Mouse (Mus musculus): ENCODE measurements at regions not wholly inside any gene's neighbourhood (a gene's known extent, or its start where the extent isn't known, plus 50 kb on each side); places are given as distances from the start of the nearest gene placed in this dataset.

DNA sequence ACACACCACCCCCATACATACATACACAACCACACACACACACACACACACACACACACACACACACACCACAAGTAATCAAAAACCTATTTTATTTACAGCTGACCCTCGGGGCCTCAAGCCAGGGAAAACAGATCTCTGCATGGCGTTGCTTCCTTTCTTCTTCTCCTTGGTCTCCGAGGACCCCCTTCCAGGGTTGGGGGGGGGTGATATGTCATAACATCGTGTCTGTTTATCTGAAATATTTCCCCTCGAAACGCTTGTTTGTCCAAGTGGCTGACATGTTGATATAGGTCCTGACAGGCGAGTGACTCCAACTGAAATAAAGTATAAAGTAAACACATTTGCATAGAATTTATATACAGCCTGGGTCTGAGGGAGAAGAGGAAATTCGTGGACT lies 100.4 kb upstream of the Tbx3 start:
- H3K79me3 ChIP-seq (ENCODE audit: low read depth) = no peaks in the 10 kb centered on the region
- no peak overlapping the region for H3ac ChIP-seq (ENCODE audit: control insufficient read depth, insufficient read length, low read depth)
- no peaks in the 10 kb centered on the region for H3K79me2 ChIP-seq (ENCODE audit: control insufficient read depth, insufficient read depth)
- no peaks in the 10 kb centered on the region for H3K36me3 ChIP-seq (ENCODE audit: control insufficient read depth, insufficient read depth)
- H3K27me3 ChIP-seq (ENCODE audit: control insufficient read depth, insufficient read depth, insufficient read length) = no peaks in the 10 kb centered on the region
- no peak overlapping the region for H3K4me3 ChIP-seq (ENCODE audit: insufficient read depth, poor library complexity, severe bottlenecking)
- no peak for TF ChIP-seq USF1 (IDR thresholded peaks at IDR 0.05; ENCODE audit: low read depth)
- no peak for TF ChIP-seq MYOG (IDR thresholded peaks at IDR 0.05; ENCODE audit: control insufficient read depth, extremely low read depth, insufficient read length)
- TF ChIP-seq CEBPB (IDR thresholded peaks at IDR 0.05; ENCODE audit: low read depth) = no peak
- no peak for TF ChIP-seq FOSL1 (IDR thresholded peaks at IDR 0.05; ENCODE audit: insufficient read depth, low read length, poor library complexity, severe bottlenecking)
- no peak for TF ChIP-seq MYOD1 (IDR thresholded peaks at IDR 0.05; ENCODE audit: control insufficient read depth, insufficient read length, low read depth)
- TF ChIP-seq MAX (IDR thresholded peaks at IDR 0.05) = no peak
- no peak for TF ChIP-seq CTCF (IDR thresholded peaks at IDR 0.05; ENCODE audit: control insufficient read depth, insufficient read depth, insufficient read length)

DNA sequence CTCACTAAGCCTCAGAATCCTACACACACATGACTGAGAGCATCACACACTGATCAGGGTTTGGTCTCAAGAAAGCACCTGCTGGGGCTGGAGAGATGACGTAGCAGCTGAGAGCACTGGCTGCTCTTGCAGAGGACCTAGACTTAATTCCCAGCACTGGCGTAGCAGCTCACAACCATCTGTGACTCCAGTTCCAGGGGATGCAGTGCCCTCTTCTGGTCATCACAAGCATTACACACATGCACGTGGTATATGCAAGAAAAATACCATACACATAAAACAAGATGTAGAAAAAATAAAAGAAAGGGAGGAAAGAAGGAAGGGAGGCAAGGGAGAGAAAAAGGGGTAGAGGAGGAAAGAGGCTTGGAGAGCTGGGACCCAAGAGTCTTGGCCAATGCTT lies 98.8 kb upstream of the Tbx3 start:
- no peak overlapping the region for H3K4me3 ChIP-seq (ENCODE audit: insufficient read depth, poor library complexity, severe bottlenecking)
- H3K27me3 ChIP-seq (ENCODE audit: control insufficient read depth, insufficient read depth, insufficient read length) = no peaks in the 10 kb centered on the region
- H3K79me3 ChIP-seq (ENCODE audit: low read depth) = no peaks in the 10 kb centered on the region
- no peak for TF ChIP-seq MYOG (IDR thresholded peaks at IDR 0.05; ENCODE audit: control insufficient read depth, extremely low read depth, insufficient read length)
- TF ChIP-seq USF1 (IDR thresholded peaks at IDR 0.05; ENCODE audit: low read depth) = no peak
- TF ChIP-seq MYOD1 (IDR thresholded peaks at IDR 0.05; ENCODE audit: control insufficient read depth, insufficient read length, low read depth) = no peak
- TF ChIP-seq CTCF (IDR thresholded peaks at IDR 0.05; ENCODE audit: control insufficient read depth, insufficient read depth, insufficient read length) = no peak
- TF ChIP-seq CEBPB (IDR thresholded peaks at IDR 0.05; ENCODE audit: low read depth) = no peak
- TF ChIP-seq FOSL1 (IDR thresholded peaks at IDR 0.05; ENCODE audit: insufficient read depth, low read length, poor library complexity, severe bottlenecking) = no peak
- no peak for TF ChIP-seq MAX (IDR thresholded peaks at IDR 0.05)
- H3K79me2 ChIP-seq (ENCODE audit: control insufficient read depth, insufficient read depth) = no peaks in the 10 kb centered on the region
- H3K36me3 ChIP-seq (ENCODE audit: control insufficient read depth, insufficient read depth) = no peaks in the 10 kb centered on the region
- H3ac ChIP-seq (ENCODE audit: control insufficient read depth, insufficient read length, low read depth) = no peak overlapping the region

DNA sequence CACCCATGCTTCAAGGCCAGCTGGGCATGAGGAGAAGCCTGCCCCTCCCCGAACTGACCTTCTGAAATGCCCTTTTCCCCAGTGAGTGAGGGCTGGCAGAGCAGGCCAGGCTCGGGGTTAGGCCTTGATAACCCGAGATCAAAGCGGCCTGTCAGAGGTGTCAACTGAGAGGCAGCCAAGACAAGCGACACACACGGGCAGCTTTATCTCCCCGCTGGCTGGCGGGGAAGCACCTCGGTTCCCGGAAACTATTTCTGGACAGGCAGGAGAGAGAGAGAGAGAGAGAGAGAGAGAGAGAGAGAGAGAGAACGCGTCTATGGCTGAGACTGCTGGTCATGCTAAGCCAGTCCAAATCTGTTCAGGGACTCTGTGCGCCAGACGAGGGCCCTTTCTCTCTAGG lies 95.3 kb upstream of the Tbx3 start:
- Histone ChIP-seq H3K79me2 (ENCODE audit: control insufficient read depth, insufficient read depth) (no peaks in the 10 kb centered on the region), H3ac (ENCODE audit: control insufficient read depth, insufficient read length, low read depth) (no peak overlapping the region), H3K36me3 (ENCODE audit: control insufficient read depth, insufficient read depth) (no peaks in the 10 kb centered on the region), H3K79me3 (ENCODE audit: low read depth) (no peaks in the 10 kb centered on the region), H3K27me3 (ENCODE audit: control insufficient read depth, insufficient read depth, insufficient read length) (no peaks in the 10 kb centered on the region), H3K4me3 (ENCODE audit: insufficient read depth, poor library complexity, severe bottlenecking) (no peak overlapping the region)
- TF ChIP-seq MAX (IDR thresholded peaks at IDR 0.05) = no peak
- no peak for TF ChIP-seq MYOD1 (IDR thresholded peaks at IDR 0.05; ENCODE audit: control insufficient read depth, insufficient read length, low read depth)
- no peak for TF ChIP-seq CEBPB (IDR thresholded peaks at IDR 0.05; ENCODE audit: low read depth)
- no peak for TF ChIP-seq CTCF (IDR thresholded peaks at IDR 0.05; ENCODE audit: control insufficient read depth, insufficient read depth, insufficient read length)

DNA sequence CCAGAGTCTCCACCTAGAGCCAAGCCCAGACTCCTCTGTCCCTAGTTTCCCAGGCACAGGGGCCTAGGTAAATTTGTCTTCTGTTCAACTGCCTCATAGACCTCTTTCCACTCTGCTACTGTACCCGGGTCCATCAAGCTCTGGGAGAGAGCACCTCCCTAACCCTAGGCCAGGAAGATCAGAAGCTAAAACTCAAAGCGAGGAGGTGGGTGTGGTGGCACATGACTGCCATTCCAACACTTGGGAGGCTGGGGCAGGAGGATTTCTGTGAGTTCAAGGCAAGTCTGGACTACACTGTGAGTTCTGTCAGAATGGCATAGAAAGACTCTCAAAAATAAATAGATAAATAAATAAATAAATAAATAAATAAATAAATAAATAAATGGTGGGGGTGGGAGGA lies 91.2 kb upstream of the Tbx3 start:
- no peaks in the 10 kb centered on the region for H3K36me3 ChIP-seq (ENCODE audit: control insufficient read depth, insufficient read depth)
- H3K79me2 ChIP-seq (ENCODE audit: control insufficient read depth, insufficient read depth) = no peaks in the 10 kb centered on the region
- H3K27me3 ChIP-seq (ENCODE audit: control insufficient read depth, insufficient read depth, insufficient read length) = no peaks in the 10 kb centered on the region
- no peak for TF ChIP-seq MYOD1 (IDR thresholded peaks at IDR 0.05; ENCODE audit: control insufficient read depth, insufficient read length, low read depth)
- TF ChIP-seq USF1 (IDR thresholded peaks at IDR 0.05; ENCODE audit: low read depth) = no peak
- TF ChIP-seq CEBPB (IDR thresholded peaks at IDR 0.05; ENCODE audit: low read depth) = no peak
- no peak for TF ChIP-seq CTCF (IDR thresholded peaks at IDR 0.05; ENCODE audit: control insufficient read depth, insufficient read depth, insufficient read length)
- TF ChIP-seq MAX (IDR thresholded peaks at IDR 0.05) = no peak
- TF ChIP-seq MYOG (IDR thresholded peaks at IDR 0.05; ENCODE audit: control insufficient read depth, extremely low read depth, insufficient read length) = no peak
- no peak for TF ChIP-seq FOSL1 (IDR thresholded peaks at IDR 0.05; ENCODE audit: insufficient read depth, low read length, poor library complexity, severe bottlenecking)
- H3ac ChIP-seq (ENCODE audit: control insufficient read depth, insufficient read length, low read depth) = no peak overlapping the region
- H3K79me3 ChIP-seq (ENCODE audit: low read depth) = no peaks in the 10 kb centered on the region
- no peak overlapping the region for H3K4me3 ChIP-seq (ENCODE audit: insufficient read depth, poor library complexity, severe bottlenecking)

DNA sequence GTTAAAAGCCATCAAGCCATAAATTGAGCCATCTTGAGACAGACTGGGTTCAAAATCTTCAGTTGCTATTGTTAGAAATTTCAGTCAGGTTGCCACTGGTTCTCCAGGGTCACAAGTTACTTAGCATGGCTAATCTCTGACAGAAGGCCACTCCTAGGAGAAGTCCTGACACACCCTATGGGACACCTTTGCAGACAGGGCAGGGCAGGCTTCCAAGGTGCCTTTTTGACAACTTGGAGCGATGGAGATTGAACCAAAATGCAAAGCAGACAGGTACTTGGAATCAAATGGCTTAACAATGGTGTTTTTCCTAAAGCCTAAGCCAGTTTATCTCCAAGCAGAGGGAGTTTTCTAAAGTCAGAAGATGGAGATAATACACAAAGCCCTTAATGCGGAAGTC lies 90.7 kb upstream of the Tbx3 start:
- Histone ChIP-seq H3K79me2 (ENCODE audit: control insufficient read depth, insufficient read depth) (no peaks in the 10 kb centered on the region), H3K27me3 (ENCODE audit: control insufficient read depth, insufficient read depth, insufficient read length) (no peaks in the 10 kb centered on the region), H3K4me3 (ENCODE audit: insufficient read depth, poor library complexity, severe bottlenecking) (no peak overlapping the region), H3ac (ENCODE audit: control insufficient read depth, insufficient read length, low read depth) (no peak overlapping the region), H3K79me3 (ENCODE audit: low read depth) (no peaks in the 10 kb centered on the region), H3K36me3 (ENCODE audit: control insufficient read depth, insufficient read depth) (no peaks in the 10 kb centered on the region)
- TF ChIP-seq MYOG (IDR thresholded peaks at IDR 0.05; ENCODE audit: control insufficient read depth, extremely low read depth, insufficient read length) (no peak), FOSL1 (IDR thresholded peaks at IDR 0.05; ENCODE audit: insufficient read depth, low read length, poor library complexity, severe bottlenecking) (no peak), MYOD1 (IDR thresholded peaks at IDR 0.05; ENCODE audit: control insufficient read depth, insufficient read length, low read depth) (no peak), MAX (IDR thresholded peaks at IDR 0.05) (no peak), CTCF (IDR thresholded peaks at IDR 0.05; ENCODE audit: control insufficient read depth, insufficient read depth, insufficient read length) (no peak)

DNA sequence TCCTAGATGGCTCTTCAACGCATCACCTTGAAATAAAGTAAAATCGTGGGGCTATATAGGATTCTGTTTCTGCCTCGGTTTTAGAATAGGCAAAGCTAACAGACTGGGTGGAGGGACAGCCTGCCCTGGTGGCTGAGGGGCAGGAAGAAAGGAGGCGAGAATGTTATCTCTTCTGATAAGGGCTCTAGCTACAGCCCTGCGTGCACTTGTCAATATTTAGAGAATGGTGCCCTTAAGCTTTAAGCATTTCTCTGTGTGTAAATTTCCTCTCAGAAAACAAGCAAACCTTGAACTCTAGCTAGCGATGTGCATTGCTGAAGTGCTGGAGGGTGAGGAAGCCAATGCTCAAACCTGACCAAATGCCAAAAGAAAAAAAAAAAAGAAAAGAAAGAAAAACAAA lies 90.1 kb upstream of the Tbx3 start:
- TF ChIP-seq FOSL1 (IDR thresholded peaks at IDR 0.05; ENCODE audit: insufficient read depth, low read length, poor library complexity, severe bottlenecking) (no peak), MYOD1 (IDR thresholded peaks at IDR 0.05; ENCODE audit: control insufficient read depth, insufficient read length, low read depth) (no peak), CEBPB (IDR thresholded peaks at IDR 0.05; ENCODE audit: low read depth) (no peak), USF1 (IDR thresholded peaks at IDR 0.05; ENCODE audit: low read depth) (no peak), MAX (IDR thresholded peaks at IDR 0.05) (no peak), MYOG (IDR thresholded peaks at IDR 0.05; ENCODE audit: control insufficient read depth, extremely low read depth, insufficient read length) (no peak), CTCF (IDR thresholded peaks at IDR 0.05; ENCODE audit: control insufficient read depth, insufficient read depth, insufficient read length) (no peak)
- H3K27me3 ChIP-seq (ENCODE audit: control insufficient read depth, insufficient read depth, insufficient read length) = no peaks in the 10 kb centered on the region
- H3K36me3 ChIP-seq (ENCODE audit: control insufficient read depth, insufficient read depth) = no peaks in the 10 kb centered on the region
- no peak overlapping the region for H3ac ChIP-seq (ENCODE audit: control insufficient read depth, insufficient read length, low read depth)
- H3K79me3 ChIP-seq (ENCODE audit: low read depth) = no peaks in the 10 kb centered on the region
- H3K4me3 ChIP-seq (ENCODE audit: insufficient read depth, poor library complexity, severe bottlenecking) = no peak overlapping the region
- no peaks in the 10 kb centered on the region for H3K79me2 ChIP-seq (ENCODE audit: control insufficient read depth, insufficient read depth)
